Mouse (Mus musculus): ENCODE results near the gene Cfap61. TPM values are rescaled to one million over a fixed set of nuclear protein-coding genes. Genes with fewer than 3 reads are reported as not detected.

Cfap61 gene
- polyA plus RNA-seq, 1 experiment from 2014 or later: 4.2 TPM

- 8% methylated on average over 7 of the region's 7 CpGs for WGBS
- Histone ChIP-seq H3K4me1 (replicated peaks; ENCODE audit: control insufficient read depth, insufficient read depth, low read length) (peaks cover 18% of the 10 kb centered on the region), H3K27ac (peak overlapping the region; percentile 97; the same call in 1 of the 2 replicates), H3K4me2 (replicated peaks) (peak overlapping the region; percentile 92), H3K36me3 (replicated peaks; ENCODE audit: control insufficient read depth, insufficient read depth) (no peaks in the 10 kb centered on the region), H3K9me3 (ENCODE audit: control insufficient read depth, low read length) (no peaks in the 10 kb centered on the region), H3K4me3 (replicated peaks; ENCODE audit: low read length) (peak overlapping the region; percentile 82), H3K9ac (peak overlapping the region; percentile 93), H3K27me3 (ENCODE audit: control insufficient read depth, insufficient read depth, low read length) (peaks cover 36% of the 10 kb centered on the region)
- ATAC-seq (ENCODE audit: low FRiP score) (no peak), DNase-seq (ENCODE audit: low spot score) (no peak)
Observed at GRCm38 (mm10) chr2:146224141-146224540, 289.6 kb downstream of the Cfap61 start.

GRCm38 (mm10) chr2:146225818-146226217 is 291.2 kb downstream of the Cfap61 start:
- H3K27ac ChIP-seq: no peak overlapping the region
- ATAC-seq (ENCODE audit: low FRiP score): no peak
- H3K4me2 ChIP-seq (replicated peaks): peak overlapping the region; percentile 92
- no peaks in the 10 kb centered on the region for H3K36me3 ChIP-seq (replicated peaks; ENCODE audit: control insufficient read depth, insufficient read depth)
- 5% methylated on average over 6 of the region's 6 CpGs for WGBS
- DNase-seq (ENCODE audit: low spot score): no peak
- H3K9ac ChIP-seq: no peak overlapping the region
- peaks cover 9% of the 10 kb centered on the region; the same call in 1 of the 2 replicates for H3K4me1 ChIP-seq (replicated peaks; ENCODE audit: control insufficient read depth, insufficient read depth, low read length)
- H3K9me3 ChIP-seq (ENCODE audit: control insufficient read depth, low read length): no peaks in the 10 kb centered on the region
- H3K27me3 ChIP-seq (ENCODE audit: control insufficient read depth, insufficient read depth, low read length): peaks cover 29% of the 10 kb centered on the region; the same call in 1 of the 2 replicates
- 0 out of 2 replicates have a peak overlapping the region, but pooled peaks have one; percentile 82 for H3K4me3 ChIP-seq (replicated peaks; ENCODE audit: low read length)

GRCm38 (mm10) chr2:146226484-146226883 is 291.9 kb downstream of the Cfap61 start:
- H3K4me1 ChIP-seq (replicated peaks; ENCODE audit: control insufficient read depth, insufficient read depth, low read length): 0 out of 2 replicates have a peak, but pooled peaks cover 7% of the 10 kb centered on the region
- H3K27ac ChIP-seq: no peak overlapping the region
- peaks cover 28% of the 10 kb centered on the region; the same call in 1 of the 2 replicates for H3K27me3 ChIP-seq (ENCODE audit: control insufficient read depth, insufficient read depth, low read length)
- H3K4me2 ChIP-seq (replicated peaks): peak overlapping the region; percentile 92; the same call in 1 of the 2 replicates
- H3K4me3 ChIP-seq (replicated peaks; ENCODE audit: low read length): no peak overlapping the region
- ATAC-seq (ENCODE audit: low FRiP score) (no peak), DNase-seq (ENCODE audit: low spot score) (no peak)
- H3K9me3 ChIP-seq (ENCODE audit: control insufficient read depth, low read length): no peaks in the 10 kb centered on the region
- H3K36me3 ChIP-seq (replicated peaks; ENCODE audit: control insufficient read depth, insufficient read depth): no peaks in the 10 kb centered on the region
- no peak overlapping the region for H3K9ac ChIP-seq
- WGBS: 9% methylated on average over 9 of the region's 9 CpGs

- no peak for ATAC-seq (ENCODE audit: low FRiP score)
- peaks cover 28% of the 10 kb centered on the region; the same call in 1 of the 2 replicates for H3K27me3 ChIP-seq (ENCODE audit: control insufficient read depth, insufficient read depth, low read length)
- WGBS: 51% methylated on average over 3 of the region's 3 CpGs
- H3K36me3 ChIP-seq (replicated peaks; ENCODE audit: control insufficient read depth, insufficient read depth): no peaks in the 10 kb centered on the region
- no peaks in the 10 kb centered on the region for H3K9me3 ChIP-seq (ENCODE audit: control insufficient read depth, low read length)
- no peak for DNase-seq (ENCODE audit: low spot score)
- no peak overlapping the region for H3K4me3 ChIP-seq (replicated peaks; ENCODE audit: low read length)
- H3K27ac ChIP-seq: no peak overlapping the region
- 0 out of 2 replicates have a peak, but pooled peaks cover 7% of the 10 kb centered on the region for H3K4me1 ChIP-seq (replicated peaks; ENCODE audit: control insufficient read depth, insufficient read depth, low read length)
- H3K4me2 ChIP-seq (replicated peaks): no peak overlapping the region
- no peak overlapping the region for H3K9ac ChIP-seq
Observed at GRCm38 (mm10) chr2:146227646-146228045, 293.1 kb downstream of the Cfap61 start.

- Histone ChIP-seq H3K36me3 (replicated peaks; ENCODE audit: control insufficient read depth, insufficient read depth) (no peaks in the 10 kb centered on the region), H3K27ac (no peak overlapping the region), H3K4me1 (replicated peaks; ENCODE audit: control insufficient read depth, insufficient read depth, low read length) (0 out of 2 replicates have a peak, but pooled peaks cover 7% of the 10 kb centered on the region), H3K4me2 (replicated peaks) (no peak overlapping the region), H3K9ac (no peak overlapping the region), H3K27me3 (ENCODE audit: control insufficient read depth, insufficient read depth, low read length) (peaks cover 28% of the 10 kb centered on the region; the same call in 1 of the 2 replicates), H3K4me3 (replicated peaks; ENCODE audit: low read length) (no peak overlapping the region), H3K9me3 (ENCODE audit: control insufficient read depth, low read length) (no peaks in the 10 kb centered on the region)
- DNase-seq (ENCODE audit: low spot score): no peak
- no peak for ATAC-seq (ENCODE audit: low FRiP score)
- 65% methylated on average over 2 of the region's 2 CpGs for WGBS
Observed at GRCm38 (mm10) chr2:146228435-146228834, 293.9 kb downstream of the Cfap61 start.

GRCm38 (mm10) chr2:146231485-146231884 is 296.9 kb downstream of the Cfap61 start:
- Histone ChIP-seq H3K27me3 (ENCODE audit: control insufficient read depth, insufficient read depth, low read length) (peaks cover 22% of the 10 kb centered on the region; the same call in 1 of the 2 replicates), H3K4me2 (replicated peaks) (no peak overlapping the region), H3K9me3 (ENCODE audit: control insufficient read depth, low read length) (no peaks in the 10 kb centered on the region), H3K27ac (no peak overlapping the region), H3K36me3 (replicated peaks; ENCODE audit: control insufficient read depth, insufficient read depth) (no peaks in the 10 kb centered on the region), H3K4me3 (replicated peaks; ENCODE audit: low read length) (no peak overlapping the region), H3K4me1 (replicated peaks; ENCODE audit: control insufficient read depth, insufficient read depth, low read length) (no peaks in the 10 kb centered on the region), H3K9ac (no peak overlapping the region)
- no peak for ATAC-seq (ENCODE audit: low FRiP score)
- no peak for DNase-seq (ENCODE audit: low spot score)
- WGBS: 97% methylated on average over 2 of the region's 2 CpGs

- 86% methylated on average over 4 of the region's 4 CpGs for WGBS
- DNase-seq (ENCODE audit: low spot score): no peak
Observed at GRCm38 (mm10) chr2:146239196-146239747, 304.7 kb downstream of the Cfap61 start.

GRCm38 (mm10) chr2:146244049-146244448 is 309.5 kb downstream of the Cfap61 start:
- no peak for ATAC-seq (ENCODE audit: low FRiP score)
- Histone ChIP-seq H3K27ac (no peak overlapping the region), H3K27me3 (ENCODE audit: control insufficient read depth, insufficient read depth, low read length) (no peaks in the 10 kb centered on the region), H3K4me3 (replicated peaks; ENCODE audit: low read length) (no peak overlapping the region), H3K4me1 (replicated peaks; ENCODE audit: control insufficient read depth, insufficient read depth, low read length) (0 out of 2 replicates have a peak, but pooled peaks cover 5% of the 10 kb centered on the region), H3K36me3 (replicated peaks; ENCODE audit: control insufficient read depth, insufficient read depth) (peaks cover 13% of the 10 kb centered on the region; the same call in 1 of the 2 replicates), H3K4me2 (replicated peaks) (no peak overlapping the region), H3K9ac (no peak overlapping the region), H3K9me3 (ENCODE audit: control insufficient read depth, low read length) (no peaks in the 10 kb centered on the region)
- DNase-seq (ENCODE audit: low spot score): no peak
- WGBS: 90% methylated on average over 2 of the region's 2 CpGs

More at GRCm38 (mm10) chr2:146239196-146239747, 304.7 kb downstream of the Cfap61 start:
- ATAC-seq (ENCODE audit: low FRiP score): no peak
- H3K27ac ChIP-seq: no peak overlapping the region
- H3K9me3 ChIP-seq (ENCODE audit: control insufficient read depth, low read length): no peaks in the 10 kb centered on the region
- no peaks in the 10 kb centered on the region for H3K4me1 ChIP-seq (replicated peaks; ENCODE audit: control insufficient read depth, insufficient read depth, low read length)
- peaks cover 8% of the 10 kb centered on the region; the same call in 1 of the 2 replicates for H3K36me3 ChIP-seq (replicated peaks; ENCODE audit: control insufficient read depth, insufficient read depth)
- H3K4me3 ChIP-seq (replicated peaks; ENCODE audit: low read length): no peak overlapping the region
- no peak overlapping the region for H3K9ac ChIP-seq
- no peak overlapping the region for H3K4me2 ChIP-seq (replicated peaks)
- no peaks in the 10 kb centered on the region for H3K27me3 ChIP-seq (ENCODE audit: control insufficient read depth, insufficient read depth, low read length)

GRCm38 (mm10) chr2:146245401-146245800 is 310.8 kb downstream of the Cfap61 start:
- no peak overlapping the region for H3K9ac ChIP-seq

More at GRCm38 (mm10) chr2:146245401-146245800, 310.8 kb downstream of the Cfap61 start:
- H3K27ac ChIP-seq: no peak overlapping the region
- 0 out of 2 replicates have a peak, but pooled peaks cover 5% of the 10 kb centered on the region for H3K4me1 ChIP-seq (replicated peaks; ENCODE audit: control insufficient read depth, insufficient read depth, low read length)
- no peaks in the 10 kb centered on the region for H3K27me3 ChIP-seq (ENCODE audit: control insufficient read depth, insufficient read depth, low read length)
- H3K9me3 ChIP-seq (ENCODE audit: control insufficient read depth, low read length): no peaks in the 10 kb centered on the region
- ATAC-seq (ENCODE audit: low FRiP score) (no peak), DNase-seq (ENCODE audit: low spot score) (no peak)
- peaks cover 13% of the 10 kb centered on the region; the same call in 1 of the 2 replicates for H3K36me3 ChIP-seq (replicated peaks; ENCODE audit: control insufficient read depth, insufficient read depth)
- H3K4me2 ChIP-seq (replicated peaks): no peak overlapping the region
- no peak overlapping the region for H3K4me3 ChIP-seq (replicated peaks; ENCODE audit: low read length)
- 38% methylated on average over 7 of the region's 7 CpGs for WGBS

Measured in hindbrain, embryonic 14.5 days (tissue).